Mouse (Mus musculus) G1E (cell line): ENCODE measurements around the gene Atxn3.

ENCODE experiments used
- CTCF ChIP-seq: IDR thresholded peaks from 2 replicates; pipeline ENCODE4 v1.5.1; 2012; ENCODE audit warnings: low read depth, low read length, inconsistent platforms, mixed read lengths
- GATA1 ChIP-seq: IDR thresholded peaks from 2 replicates; pipeline ENCODE4 v1.6.1; 2012; ENCODE audit warnings: borderline replicate concordance, low read length, inconsistent platforms, mixed read lengths

- TF ChIP-seq GATA1 (no peak), CTCF (no peak)
These were observed 59.1 kb downstream of the Atxn3 start for GRCm38 (mm10) chr12:101898966-101899365.
